Mouse (Mus musculus) adrenal gland, adult (tissue): Measurements from ENCODE around the gene Dhrs2.

Experiments used
- DNase-seq, 2 experiments: peaks; one replicate each; pipeline ENCODE4 v3.0.0; 2022 to 2023; ENCODE audit warnings: low spot score in 1 of 2; ENCODE audit not compliant: inconsistent age in 2 of 2

The Dhrs2 gene

DNA sequence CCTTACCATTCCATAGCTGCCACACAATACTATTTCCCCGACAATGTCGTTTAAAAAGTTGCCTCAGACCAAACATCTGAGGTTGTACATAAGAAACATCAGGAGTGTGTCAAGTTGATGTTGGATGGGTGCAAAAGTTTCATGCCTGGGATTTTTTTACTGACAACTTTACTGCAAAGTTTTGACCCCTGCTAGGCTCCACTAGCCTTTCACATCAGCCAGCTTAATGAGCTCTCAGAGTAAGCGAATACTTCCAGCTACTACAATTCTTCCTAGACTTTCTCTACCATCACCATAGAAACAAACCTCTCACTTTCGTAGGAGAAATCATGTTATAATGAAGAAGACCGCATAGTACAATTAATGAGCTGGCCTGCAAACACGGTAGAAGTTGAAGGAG is 26.5 kb downstream of the Dhrs2 start:
- DNase-seq = no peak

DNA sequence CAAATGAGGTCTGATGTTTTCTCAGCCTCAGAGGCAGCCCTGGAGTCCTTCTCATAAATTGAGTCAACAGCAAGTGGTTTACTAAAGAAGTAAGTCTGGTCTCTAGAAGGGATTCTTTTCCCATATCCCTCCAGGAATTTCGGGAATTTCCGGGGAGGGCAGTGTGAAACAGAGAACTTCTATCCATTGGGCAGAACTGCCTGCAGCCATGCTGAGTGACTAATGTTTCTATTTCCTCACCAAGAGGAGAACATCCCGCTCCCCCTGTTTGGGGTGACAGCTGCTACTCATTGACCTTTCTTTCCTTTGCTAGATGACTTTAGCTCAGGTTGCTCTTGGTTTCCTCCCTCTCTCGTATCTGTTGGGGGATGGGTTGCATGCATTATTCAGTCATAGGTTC is 31.8 kb downstream of the Dhrs2 start:
- DNase-seq = no peak

DNA sequence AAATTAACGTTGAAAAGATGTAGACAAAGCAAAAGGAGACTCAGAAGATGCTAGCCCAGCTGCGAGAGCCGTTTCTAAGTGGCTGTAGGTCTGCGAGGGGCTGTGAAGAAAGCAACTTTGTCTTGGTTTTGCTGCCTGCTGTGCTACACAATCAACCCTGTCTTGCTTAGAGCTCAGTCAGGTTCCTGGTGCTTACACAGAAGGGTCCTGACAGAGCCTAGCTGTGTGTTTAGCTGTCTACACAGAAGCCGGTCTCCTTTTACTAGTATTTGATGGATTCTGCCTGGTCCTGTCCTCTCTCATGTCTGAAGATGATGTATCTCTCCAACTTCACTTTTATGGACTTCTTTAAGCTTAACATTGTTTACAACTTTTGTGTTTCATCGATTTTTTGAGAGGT is 33.6 kb downstream of the Dhrs2 start:
- DNase-seq = no peak

DNA sequence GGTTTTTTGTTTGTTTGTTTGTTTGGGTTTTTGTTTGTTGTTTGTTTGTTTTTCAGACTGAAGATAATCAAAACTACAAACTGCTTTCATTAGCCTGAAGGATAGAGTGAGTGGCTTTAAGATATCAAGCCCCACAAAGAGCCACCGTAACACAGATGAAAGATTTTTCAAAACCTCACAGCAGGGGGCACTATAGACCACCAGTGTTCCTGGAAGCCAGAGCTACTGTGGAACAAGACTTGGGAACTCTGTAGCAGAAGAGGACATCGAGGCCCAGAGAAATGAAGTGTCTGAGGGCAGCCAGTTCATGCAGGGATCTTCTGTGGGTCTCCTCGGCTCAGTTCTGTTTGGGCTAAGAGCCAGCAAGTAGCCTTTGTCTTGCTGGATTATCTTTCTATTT is 49.4 kb downstream of the Dhrs2 start:
- DNase-seq = peak; percentile 29 to 84

DNA sequence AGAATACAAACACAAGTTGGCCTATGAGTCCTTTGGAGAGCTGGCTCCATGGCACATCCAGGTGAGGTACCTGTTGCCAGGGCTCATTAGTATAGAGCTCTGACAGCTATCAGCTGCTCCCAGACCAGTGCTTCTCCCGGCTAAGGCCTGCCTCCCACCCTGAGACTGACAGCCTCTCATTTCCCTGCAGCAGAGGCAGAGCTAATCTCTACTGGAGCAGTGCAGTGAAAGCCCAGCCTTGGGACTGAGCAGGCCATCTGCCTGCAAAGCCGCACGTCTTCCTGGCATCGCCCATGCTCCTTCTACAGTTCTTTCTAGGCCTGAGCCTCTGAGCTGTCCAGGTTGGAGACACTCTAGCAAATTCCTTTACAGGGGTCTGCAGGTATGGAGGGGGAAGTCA is 51.2 kb downstream of the Dhrs2 start:
- DNase-seq = no peak

DNA sequence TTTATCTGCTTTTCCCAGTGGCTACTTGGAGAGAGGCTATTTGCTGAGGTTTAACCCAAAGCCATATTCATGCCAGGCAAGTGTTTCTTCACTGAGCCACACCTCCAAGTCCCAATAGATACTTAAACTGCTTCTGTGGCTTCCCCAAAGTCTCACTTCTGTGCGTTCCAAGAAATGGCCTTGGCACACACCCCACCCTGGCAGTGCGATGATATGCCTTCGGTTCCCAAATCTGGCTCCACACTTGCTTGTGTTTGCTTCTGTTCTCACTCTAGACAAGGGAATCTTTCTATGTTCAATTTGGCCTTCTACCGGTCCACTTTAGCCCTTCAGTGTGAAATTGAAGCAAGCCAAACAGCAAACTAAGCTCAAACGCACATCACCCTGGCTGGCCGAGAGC is 53.0 kb downstream of the Dhrs2 start:
- DNase-seq = no peak

DNA sequence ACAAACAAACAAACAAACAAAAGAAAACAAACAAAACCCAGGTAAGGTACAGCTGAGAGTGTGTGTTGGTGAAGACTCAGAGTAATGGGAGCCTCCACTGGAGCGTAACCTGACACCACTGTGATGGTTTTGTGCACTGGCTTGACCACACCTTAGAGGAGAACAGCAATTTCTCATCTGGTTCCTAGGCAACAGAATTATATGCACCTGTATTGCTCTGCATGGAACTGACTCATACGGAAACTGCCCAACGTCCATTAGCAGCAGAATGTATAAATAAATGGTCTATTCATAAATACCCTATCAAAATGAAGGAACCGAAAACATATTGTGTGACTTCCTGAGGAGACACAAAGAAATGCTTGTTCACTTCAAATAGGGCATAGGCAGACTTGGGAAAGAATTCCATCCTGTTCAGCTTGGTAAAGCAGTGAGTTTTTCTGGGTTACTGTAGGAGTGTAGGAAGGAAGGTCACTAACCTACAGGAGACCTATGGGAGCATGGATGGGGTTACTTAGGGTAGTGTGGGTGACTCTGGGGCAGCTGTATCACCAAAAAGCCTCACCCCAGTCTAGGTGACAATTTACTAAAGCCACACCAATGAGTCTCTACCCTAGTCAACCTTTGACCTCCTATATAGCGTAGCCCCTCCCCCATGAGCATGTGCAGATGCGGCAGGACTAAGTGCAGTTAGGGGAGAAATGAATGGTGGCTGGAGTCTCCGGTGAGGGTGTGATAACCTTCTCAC is 57.7 kb downstream of the Dhrs2 start:
- no peak for DNase-seq
